Mouse (Mus musculus) midbrain, embryonic 11.5 days (tissue): ENCODE measurements around the gene Clip3. TPM values are rescaled to one million over a fixed set of nuclear protein-coding genes. Genes with fewer than 3 reads are reported as not detected.
A peak's percentile ranks its signal among the peaks of the same experiment; 100 is the strongest.

Experiments used
- ATAC-seq: fragments of 200-750 bp; cut with Nextera tagmentation; 2 replicates; pipeline ENCODE4 v1.8.0; 2017; ENCODE audit warnings: moderate TSS enrichment, moderate library complexity; ENCODE audit not compliant: low FRiP score
- DNase-seq: peaks from one replicate; pipeline ENCODE4 v3.0.0; 2015; ENCODE audit warnings: low spot score; ENCODE audit errors: missing footprints
- H3K27ac ChIP-seq: fragments of 300-500 bp; sonication (generic); 2 replicates; pipeline ENCODE4 v1.5.1; 2014; ENCODE audit warnings: low read depth, low read length
- H3K27me3 ChIP-seq: fragments of 300-500 bp; sonication (generic); 2 replicates; pipeline ENCODE4 v1.6.1; 2014; ENCODE audit warnings: mild to moderate bottlenecking, low read length, moderate library complexity, mixed read lengths; ENCODE audit not compliant: control insufficient read depth, insufficient read depth
- H3K36me3 ChIP-seq: fragments of 300-500 bp; sonication (generic); 2 replicates; pipeline ENCODE4 v1.6.1; 2014; ENCODE audit warnings: mild to moderate bottlenecking, low read length, moderate library complexity, mixed read lengths; ENCODE audit not compliant: control insufficient read depth, insufficient read depth
- H3K4me1 ChIP-seq: fragments of 300-500 bp; sonication (generic); 2 replicates; pipeline ENCODE4 v1.6.1; 2014; ENCODE audit warnings: low read length; ENCODE audit not compliant: control insufficient read depth, insufficient read depth
- H3K4me2 ChIP-seq: fragments of 300-500 bp; sonication (generic); 2 replicates; pipeline ENCODE4 v1.6.1; 2014; ENCODE audit warnings: mild to moderate bottlenecking, moderate library complexity
- H3K4me3 ChIP-seq: fragments of 300-500 bp; sonication (generic); 2 replicates; pipeline ENCODE4 v1.5.1; 2014; ENCODE audit warnings: low read depth, low read length
- H3K9ac ChIP-seq: fragments of 300-500 bp; sonication (generic); 2 replicates; pipeline ENCODE4 v1.6.1; 2014; ENCODE audit warnings: low read length
- H3K9me3 ChIP-seq: fragments of 300-500 bp; sonication (generic); 2 replicates; pipeline ENCODE4 v1.6.1; 2016; ENCODE audit warnings: low read length; ENCODE audit not compliant: control insufficient read depth
- WGBS: fragments of 180-500 bp; shearing (Covaris S2); extraction: QIAGEN DNeasy Blood & Tissue Kit; methylation state at CpG from one replicate; pipeline ENCODE4 v1.1.7; 2014; 5-methylcytosine and 5-hydroxymethylcytosine counted together
- polyA plus RNA-seq: library from polyadenylated mRNA; unstranded; fragments of >200 nt; fragmentation: Nextera tagmentation; extraction: Ambion mirVana; gene quantifications from 2 replicates; pipeline ENCODE4 v1.2.1, GENCODE M21; 2014

Gene Clip3
- polyA plus RNA-seq, 1 experiment from 2014 or later: 92.0 TPM

- no peaks in the 10 kb centered on the region for H3K36me3 ChIP-seq
- H3K9ac ChIP-seq: no peak overlapping the region
- H3K4me2 ChIP-seq: peak overlapping the region; percentile 34
- H3K27me3 ChIP-seq: peaks cover 7% of the 10 kb centered on the region
- H3K9me3 ChIP-seq: no peaks in the 10 kb centered on the region
- WGBS: 5% methylated on average over 13 of the region's 13 CpGs
- H3K4me3 ChIP-seq: peak overlapping the region; percentile 10
- peak; percentile 97 for DNase-seq
- no peaks in the 10 kb centered on the region for H3K4me1 ChIP-seq
- ATAC-seq: peak; percentile 97
- H3K27ac ChIP-seq: no peak overlapping the region
These were observed 40.4 kb downstream of the Clip3 start for GRCm38 (mm10) chr7:30331887-30332286.

- no peak overlapping the region for H3K27ac ChIP-seq
- DNase-seq: peak; percentile 60
- no peak overlapping the region for H3K4me2 ChIP-seq
- no peaks in the 10 kb centered on the region for H3K4me1 ChIP-seq
- peaks cover 7% of the 10 kb centered on the region for H3K27me3 ChIP-seq
- H3K4me3 ChIP-seq: no peak overlapping the region
- WGBS: 68% methylated on average over 18 of the region's 18 CpGs
- ATAC-seq: no peak
- H3K9ac ChIP-seq: no peak overlapping the region
- H3K36me3 ChIP-seq: no peaks in the 10 kb centered on the region
- no peaks in the 10 kb centered on the region for H3K9me3 ChIP-seq
These were observed 41.2 kb downstream of the Clip3 start for GRCm38 (mm10) chr7:30332622-30333259.

DNA sequence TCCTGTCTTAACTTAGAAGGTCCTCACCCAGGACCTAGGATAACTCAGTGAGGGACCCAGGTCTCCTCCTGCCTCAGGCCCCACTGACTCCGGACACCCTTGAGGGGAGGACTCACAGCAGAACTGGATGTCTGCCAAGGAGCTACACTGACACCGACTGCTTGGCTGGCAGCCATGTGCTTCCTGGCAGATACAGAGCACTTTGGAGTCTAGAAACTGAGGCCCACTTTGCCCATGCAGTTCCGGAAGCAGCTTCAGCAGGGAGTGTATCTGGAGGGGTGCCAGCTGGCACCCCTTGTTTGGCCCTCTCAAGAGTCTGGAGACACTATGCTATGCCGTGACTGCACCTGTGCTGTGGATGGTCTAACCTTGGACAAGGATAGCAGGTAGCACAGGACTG lies 41.9 kb downstream of the Clip3 start:
- no peak for DNase-seq
- no peak for ATAC-seq
- H3K4me3 ChIP-seq: no peak overlapping the region
- H3K9me3 ChIP-seq: no peaks in the 10 kb centered on the region
- H3K4me2 ChIP-seq: no peak overlapping the region
- peaks cover 7% of the 10 kb centered on the region for H3K27me3 ChIP-seq
- H3K36me3 ChIP-seq: no peaks in the 10 kb centered on the region
- no peak overlapping the region for H3K27ac ChIP-seq
- H3K4me1 ChIP-seq: no peaks in the 10 kb centered on the region
- 83% methylated on average over 4 of the region's 4 CpGs for WGBS
- H3K9ac ChIP-seq: no peak overlapping the region

- ATAC-seq: no peak
- no peak overlapping the region for H3K9ac ChIP-seq
- H3K4me1 ChIP-seq: no peaks in the 10 kb centered on the region
- no peaks in the 10 kb centered on the region for H3K9me3 ChIP-seq
- no peaks in the 10 kb centered on the region for H3K36me3 ChIP-seq
- peaks cover 7% of the 10 kb centered on the region for H3K27me3 ChIP-seq
- 62% methylated on average over 5 of the region's 5 CpGs for WGBS
- H3K4me3 ChIP-seq: no peak overlapping the region
- H3K27ac ChIP-seq: no peak overlapping the region
- no peak overlapping the region for H3K4me2 ChIP-seq
- DNase-seq: peak; percentile 74
These were observed 43.0 kb downstream of the Clip3 start for GRCm38 (mm10) chr7:30334563-30334962.

DNA sequence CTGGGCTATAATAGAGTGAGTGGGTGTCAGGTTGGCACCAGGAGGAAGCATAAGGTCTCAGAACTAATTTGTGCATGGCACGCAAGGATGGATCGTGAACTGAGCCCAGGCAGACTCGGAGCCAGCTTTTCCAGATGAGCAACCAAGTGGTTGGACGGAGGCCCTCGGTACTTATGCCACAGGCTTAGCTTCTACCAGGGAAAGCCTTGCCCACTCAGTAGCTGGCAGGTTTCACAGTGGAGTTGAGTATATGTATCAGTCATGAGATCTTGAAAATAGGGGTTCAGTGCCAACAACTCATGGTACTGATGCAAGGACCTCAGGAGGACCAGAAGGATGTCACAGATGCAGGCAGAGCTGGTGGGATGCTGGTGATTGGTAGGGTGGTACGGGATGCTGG lies 44.2 kb downstream of the Clip3 start:
- H3K4me1 ChIP-seq: no peaks in the 10 kb centered on the region
- ATAC-seq (no peak), DNase-seq (peak; percentile 66)
- no peaks in the 10 kb centered on the region for H3K9me3 ChIP-seq
- WGBS: 81% methylated on average over 6 of the region's 6 CpGs
- no peaks in the 10 kb centered on the region for H3K36me3 ChIP-seq
- no peak overlapping the region for H3K4me3 ChIP-seq
- H3K9ac ChIP-seq: no peak overlapping the region
- no peak overlapping the region for H3K27ac ChIP-seq
- H3K27me3 ChIP-seq: peaks cover 7% of the 10 kb centered on the region
- H3K4me2 ChIP-seq: no peak overlapping the region

- Histone ChIP-seq H3K9me3 (no peaks in the 10 kb centered on the region), H3K4me3 (no peak overlapping the region), H3K27ac (no peak overlapping the region), H3K4me1 (no peaks in the 10 kb centered on the region), H3K9ac (no peak overlapping the region), H3K4me2 (0 out of 2 replicates have a peak overlapping the region, but pooled peaks have one; percentile 9), H3K27me3 (peaks cover 7% of the 10 kb centered on the region), H3K36me3 (no peaks in the 10 kb centered on the region)
- ATAC-seq (peak; percentile 51; the same call in 1 of the 2 replicates), DNase-seq (peak; percentile 98)
- 4% methylated on average over 9 of the region's 9 CpGs for WGBS
These were observed 44.9 kb downstream of the Clip3 start for GRCm38 (mm10) chr7:30336384-30336783.

GRCm38 (mm10) chr7:30339432-30340109 lies 48.0 kb downstream of the Clip3 start:
- no peak for DNase-seq
- Histone ChIP-seq H3K4me3 (no peak overlapping the region), H3K27me3 (peaks cover 2% of the 10 kb centered on the region), H3K9me3 (no peaks in the 10 kb centered on the region), H3K4me1 (no peaks in the 10 kb centered on the region), H3K4me2 (no peak overlapping the region), H3K27ac (no peak overlapping the region), H3K9ac (no peak overlapping the region), H3K36me3 (no peaks in the 10 kb centered on the region)
- no peak for ATAC-seq
- whole genome bisulfite sequencing: 74% methylated on average over 5 of the region's 5 CpGs

- no peaks in the 10 kb centered on the region for H3K4me1 ChIP-seq
- peak; percentile 98 for DNase-seq
- H3K9ac ChIP-seq: no peak overlapping the region
- no peak for ATAC-seq
- 29% methylated on average over 21 of the region's 21 CpGs for WGBS
- peaks cover 10% of the 10 kb centered on the region for H3K27me3 ChIP-seq
- no peaks in the 10 kb centered on the region for H3K36me3 ChIP-seq
- no peak overlapping the region for H3K4me2 ChIP-seq
- H3K4me3 ChIP-seq: no peak overlapping the region
- H3K9me3 ChIP-seq: no peaks in the 10 kb centered on the region
- no peak overlapping the region for H3K27ac ChIP-seq
These were observed 55.3 kb downstream of the Clip3 start for GRCm38 (mm10) chr7:30346635-30347379.

GRCm38 (mm10) chr7:30347828-30348227 lies 56.3 kb downstream of the Clip3 start:
- Histone ChIP-seq H3K4me3 (no peak overlapping the region), H3K9ac (no peak overlapping the region), H3K4me1 (no peaks in the 10 kb centered on the region), H3K4me2 (0 out of 2 replicates have a peak overlapping the region, but pooled peaks have one; percentile 13), H3K27ac (no peak overlapping the region), H3K27me3 (peaks cover 10% of the 10 kb centered on the region), H3K9me3 (no peaks in the 10 kb centered on the region), H3K36me3 (no peaks in the 10 kb centered on the region)
- peak; percentile 99 for DNase-seq
- under 1% methylated on average over 30 of the region's 30 CpGs for WGBS
- ATAC-seq: peak; percentile 71
